Mouse (Mus musculus): ENCODE measurements around the gene Pank4.
A peak's percentile ranks its signal among the peaks of the same experiment; 100 is the strongest.

Pank4 gene

DNA sequence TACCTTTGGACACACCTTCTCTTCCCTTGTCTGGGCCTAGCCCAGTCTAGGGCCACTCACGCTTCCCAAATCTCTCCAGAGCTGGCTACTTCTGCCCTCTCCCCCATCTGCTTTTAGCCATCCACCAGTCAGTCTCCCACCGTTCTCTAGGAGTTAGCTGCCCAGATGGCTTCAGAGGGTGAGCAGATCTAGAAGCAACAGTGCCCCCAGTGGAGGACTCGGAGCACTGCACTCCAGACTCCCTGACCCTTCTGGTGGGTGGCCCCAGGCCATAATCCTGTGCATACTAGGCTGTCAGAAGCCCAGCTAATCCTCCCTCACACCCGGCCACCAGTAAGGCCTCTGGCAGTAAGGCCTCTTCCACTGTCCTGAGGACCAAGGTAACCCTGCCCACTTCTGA is 48.9 kb downstream of the Pank4 start:
- DNase-seq (ENCODE audit: low spot score): peak; percentile 50

DNA sequence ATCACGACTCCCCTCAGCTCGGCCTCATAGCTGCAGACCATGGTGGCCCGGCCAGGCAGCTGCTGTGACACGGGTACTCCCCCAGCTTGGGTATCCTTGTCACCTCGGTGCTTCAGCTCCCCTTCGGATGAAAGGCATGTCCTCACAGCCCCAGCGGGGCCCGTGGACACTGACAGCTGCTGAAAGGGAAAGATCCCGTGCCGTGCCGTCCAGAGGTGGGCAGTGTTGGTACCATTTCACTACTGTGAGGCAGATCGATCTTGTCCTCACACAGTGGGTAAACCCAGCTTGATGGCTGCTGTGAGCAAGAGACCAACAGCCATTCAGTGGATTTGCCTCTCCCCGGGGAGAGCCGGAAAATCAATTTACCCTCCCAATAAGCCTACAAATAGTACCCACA is 50.3 kb downstream of the Pank4 start:
- DNase-seq (ENCODE audit: low spot score): no peak

DNA sequence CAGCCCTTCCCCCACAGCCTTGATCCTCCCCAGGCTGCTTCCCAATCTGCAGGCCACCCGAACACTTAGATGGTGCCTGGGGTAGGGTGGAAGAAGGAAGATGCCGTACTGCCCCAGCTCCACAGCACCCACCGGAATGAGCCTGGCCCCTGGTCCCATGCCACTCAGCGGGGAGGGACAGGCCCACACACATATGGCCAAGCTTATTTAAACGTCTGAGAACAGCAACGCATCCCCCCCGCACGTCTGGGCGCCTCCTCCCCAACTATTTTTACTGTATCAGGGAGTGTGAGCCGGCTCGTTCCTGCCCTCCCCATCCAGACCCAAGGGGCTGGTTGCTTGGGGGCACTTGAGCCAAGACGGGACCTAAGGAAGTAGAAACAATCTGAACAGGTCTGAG is 50.9 kb downstream of the Pank4 start:
- no peak for DNase-seq (ENCODE audit: low spot score)

- DNase-seq (ENCODE audit: low spot score): no peak
Measured at GRCm38 (mm10) chr4:155015550-155015949, 51.6 kb downstream of the Pank4 start.

- no peak for DNase-seq (ENCODE audit: low spot score)
Measured at GRCm38 (mm10) chr4:155016807-155017206, 52.9 kb downstream of the Pank4 start.

DNA sequence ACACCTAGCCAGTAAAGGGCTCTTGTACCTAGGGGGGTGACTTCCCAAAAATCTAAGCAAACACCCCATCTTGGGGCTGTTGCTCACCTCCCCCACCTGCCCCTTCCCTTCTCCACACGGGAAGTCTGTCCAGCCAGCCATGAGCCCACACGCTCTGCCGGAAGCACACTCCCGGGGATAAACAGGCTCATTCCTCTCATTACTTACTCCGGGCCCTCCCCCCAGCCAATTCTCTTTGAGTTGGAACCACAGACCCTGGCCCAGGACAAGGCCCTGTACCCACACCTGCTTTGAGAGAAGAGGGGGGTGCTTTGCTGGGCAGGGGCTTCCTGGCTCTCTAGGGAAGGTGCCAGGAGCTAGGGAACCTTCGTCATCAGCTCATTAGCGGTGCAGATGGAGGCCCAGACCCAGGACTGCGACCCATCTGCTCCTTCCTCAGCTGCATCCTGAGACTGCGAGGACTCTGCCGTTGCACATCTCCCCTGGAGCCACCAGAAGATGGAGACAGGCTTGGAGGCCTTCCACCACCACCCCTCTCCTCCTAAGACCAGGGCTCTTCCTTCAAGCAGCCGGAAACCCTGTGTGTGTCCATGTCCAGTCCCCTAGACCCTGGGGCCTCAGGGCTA is 53.4 kb downstream of the Pank4 start:
- DNase-seq (ENCODE audit: low spot score): no peak

- no peak for DNase-seq (ENCODE audit: low spot score)
Measured at GRCm38 (mm10) chr4:155018066-155018465, 54.1 kb downstream of the Pank4 start.

DNA sequence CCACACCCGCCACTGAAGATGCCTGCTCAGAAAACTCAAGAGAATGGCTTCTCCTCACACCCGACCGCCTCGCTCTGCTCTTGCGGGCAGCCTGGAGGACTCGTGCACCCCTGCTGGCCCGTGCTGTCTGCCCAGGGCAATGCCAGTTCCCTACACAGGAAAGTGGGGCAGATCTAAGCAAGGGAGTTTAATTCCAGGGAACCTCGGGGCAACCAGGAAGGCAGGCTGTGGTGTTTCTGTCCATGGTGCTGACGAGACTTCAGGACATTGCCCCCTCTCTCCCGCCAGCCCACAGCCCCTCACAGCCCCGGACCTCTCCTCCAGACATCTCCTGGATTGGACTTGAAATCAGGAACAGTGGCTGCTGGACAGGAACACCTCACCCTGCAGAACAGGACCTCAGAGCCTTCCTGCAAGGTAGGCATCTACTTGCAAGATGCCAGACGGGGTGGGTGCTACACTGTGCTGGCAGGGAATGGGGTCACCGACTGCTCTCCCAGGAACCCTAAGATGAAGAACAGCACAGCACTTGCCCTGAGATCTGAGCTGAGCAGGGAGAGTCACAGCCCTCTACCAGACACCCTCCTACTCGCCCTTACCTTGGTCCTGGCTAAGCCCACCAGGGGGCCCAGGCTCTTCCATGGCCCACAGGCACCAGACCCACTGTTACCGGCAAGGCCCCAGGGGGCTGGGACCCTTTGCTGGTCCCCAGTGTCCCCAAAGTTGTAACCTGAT is 54.8 kb downstream of the Pank4 start:
- peak; percentile 36 for DNase-seq (ENCODE audit: low spot score)

DNA sequence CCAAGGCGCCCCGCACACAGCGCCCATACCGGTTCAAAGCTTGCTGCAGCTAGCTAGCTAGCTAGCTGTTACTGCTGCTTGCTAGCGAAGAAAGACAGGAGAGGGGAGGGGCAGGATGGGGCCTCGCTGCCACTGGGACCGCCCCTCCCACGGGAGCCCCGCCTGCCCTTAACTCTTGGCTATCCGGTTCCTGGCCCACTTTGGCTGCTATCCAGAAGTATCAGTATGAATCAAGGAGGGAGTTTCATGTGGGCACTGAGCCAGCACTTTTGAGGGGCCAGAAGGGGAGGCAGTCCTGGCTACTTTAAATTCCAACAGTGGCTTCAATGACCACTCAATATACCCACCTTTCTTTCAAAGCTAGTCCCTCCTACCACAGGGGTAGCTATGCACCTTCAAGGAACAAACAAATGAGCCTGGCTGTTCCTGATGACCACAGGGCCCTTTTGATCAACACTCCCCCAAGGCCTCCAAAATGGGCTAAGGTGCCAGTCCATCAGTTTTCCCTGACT is 55.5 kb downstream of the Pank4 start:
- DNase-seq (ENCODE audit: low spot score): no peak

DNA sequence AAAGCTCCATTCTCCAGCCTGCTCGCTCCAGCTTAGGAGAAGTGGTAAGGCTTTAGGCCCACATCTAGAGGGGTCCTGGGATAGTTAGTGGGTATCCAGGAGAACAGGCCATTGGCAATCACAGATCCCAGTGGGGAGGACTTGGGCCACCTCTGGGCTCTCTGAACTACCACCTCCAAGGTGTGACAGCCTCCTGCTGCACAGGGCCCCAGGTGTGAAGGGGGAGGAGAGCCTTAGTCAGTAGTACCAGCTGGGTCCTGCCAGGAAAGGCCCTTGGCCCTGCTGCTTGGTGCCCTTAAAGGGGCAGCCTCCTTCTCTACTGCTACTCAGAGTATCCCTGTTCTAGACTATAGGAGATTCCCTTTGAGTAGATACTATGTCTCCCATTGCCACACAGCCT is 56.2 kb downstream of the Pank4 start:
- no peak for DNase-seq (ENCODE audit: low spot score)

DNA sequence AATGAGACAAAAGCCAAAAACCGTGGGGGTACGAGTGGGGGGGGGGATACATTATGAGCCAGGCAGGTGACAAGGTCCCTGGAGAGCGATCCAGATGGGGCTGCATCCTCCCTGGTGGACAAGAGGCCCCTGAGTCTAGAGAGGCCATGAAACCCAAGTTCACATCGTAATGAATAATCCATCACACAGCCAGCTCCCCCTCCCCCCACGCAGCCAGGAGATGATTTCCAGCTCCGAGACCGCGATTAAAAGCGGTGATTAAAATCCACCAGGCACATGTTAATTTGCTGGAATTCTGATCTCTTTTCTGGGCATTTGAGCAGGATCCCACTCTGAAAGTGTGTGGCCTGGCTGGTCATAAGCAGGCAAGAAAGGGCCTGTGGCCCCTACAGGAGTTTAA is 56.9 kb downstream of the Pank4 start:
- no peak for DNase-seq (ENCODE audit: low spot score)

DNA sequence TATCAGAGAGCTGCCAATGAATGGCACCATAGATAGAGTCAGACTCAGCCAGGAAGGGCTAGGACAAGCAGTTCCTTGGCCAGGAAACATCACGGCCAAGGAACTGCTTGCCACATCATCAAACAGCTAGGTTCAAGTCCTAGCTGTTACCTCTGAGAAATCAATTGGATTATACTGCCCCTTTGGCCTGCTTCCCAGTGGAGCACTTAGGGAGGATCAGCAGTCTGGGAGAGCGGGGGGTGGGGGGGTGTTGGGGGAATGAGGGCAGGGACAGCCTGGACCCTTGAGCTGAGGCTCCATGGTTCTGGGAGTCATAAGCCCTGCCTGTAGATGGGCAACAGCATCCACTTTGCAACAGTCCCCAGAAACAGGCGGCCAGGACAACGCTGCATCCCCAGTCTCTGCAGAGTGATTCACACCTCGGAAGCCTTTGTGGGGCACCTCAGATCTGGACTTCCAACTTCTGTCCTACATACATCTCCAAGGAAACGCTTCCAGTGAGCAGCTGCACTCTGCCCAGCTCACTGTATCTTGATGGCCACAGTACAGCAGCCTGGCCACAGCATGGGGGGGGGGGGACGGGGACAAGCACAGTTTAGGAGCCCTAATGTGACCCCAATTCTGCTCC is 58.4 kb downstream of the Pank4 start:
- no peak for DNase-seq (ENCODE audit: low spot score)

GRCm38 (mm10) chr4:155024170-155025010 is 60.5 kb downstream of the Pank4 start:
- no peak for DNase-seq (ENCODE audit: low spot score)

Measured in ovary, postnatal 36 days (tissue).